Mouse (Mus musculus) lung, postnatal 25 days (tissue): Measurements from ENCODE around the gene Gm20388.
"Not testable (repeated sequence)": the region's sequence is repeated elsewhere in the genome, so short reads cannot be mapped to it uniquely, and the experiment has no call there.

Experiments used
- DNase-seq: peaks from one replicate; pipeline ENCODE4 v3.0.0; 2022; ENCODE audit warnings: low spot score

Gm20388 gene

DNA sequence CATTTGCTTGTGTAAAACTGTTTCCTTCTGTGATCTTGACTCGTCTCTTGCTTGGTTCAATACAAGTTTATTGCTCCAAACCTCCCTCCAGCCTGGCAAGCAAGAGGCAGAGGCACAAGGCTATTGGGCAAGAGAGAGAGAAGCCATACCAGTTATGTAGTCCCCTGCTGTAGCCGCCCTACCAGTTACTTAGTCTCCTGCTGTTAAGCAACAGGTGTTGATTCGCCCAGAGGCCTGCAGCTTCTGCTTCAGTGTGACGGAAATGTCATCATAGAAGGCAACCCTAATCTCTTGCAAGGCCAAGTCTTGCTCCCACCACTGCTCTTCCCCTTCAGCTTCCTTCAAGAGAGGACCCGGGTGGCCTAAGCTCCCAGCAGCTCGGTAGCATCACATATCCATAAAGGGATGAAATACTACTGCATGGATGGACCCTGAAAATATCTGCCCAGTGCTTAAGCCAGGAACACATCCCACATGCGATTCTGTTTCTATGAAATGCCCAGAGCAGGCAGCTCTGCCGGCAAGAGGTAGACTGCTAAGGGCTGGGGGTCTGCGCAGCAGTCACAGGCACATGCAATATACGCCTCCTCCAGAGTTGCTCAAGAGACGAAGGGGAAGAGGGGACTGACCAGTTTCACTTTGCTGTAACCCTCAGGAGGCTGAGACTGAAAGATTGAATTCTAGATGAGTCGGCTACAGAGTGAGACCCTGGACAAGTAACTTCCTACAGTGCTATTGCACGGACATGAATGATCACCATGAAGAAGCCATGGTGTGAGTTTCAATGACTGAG is 3369.9 kb downstream of the Gm20388 start:
- DNase-seq = peak; percentile 23

GRCm38 (mm10) chr8:123282994-123283393 is 3372.4 kb downstream of the Gm20388 start:
- not testable (repeated sequence) for DNase-seq

DNA sequence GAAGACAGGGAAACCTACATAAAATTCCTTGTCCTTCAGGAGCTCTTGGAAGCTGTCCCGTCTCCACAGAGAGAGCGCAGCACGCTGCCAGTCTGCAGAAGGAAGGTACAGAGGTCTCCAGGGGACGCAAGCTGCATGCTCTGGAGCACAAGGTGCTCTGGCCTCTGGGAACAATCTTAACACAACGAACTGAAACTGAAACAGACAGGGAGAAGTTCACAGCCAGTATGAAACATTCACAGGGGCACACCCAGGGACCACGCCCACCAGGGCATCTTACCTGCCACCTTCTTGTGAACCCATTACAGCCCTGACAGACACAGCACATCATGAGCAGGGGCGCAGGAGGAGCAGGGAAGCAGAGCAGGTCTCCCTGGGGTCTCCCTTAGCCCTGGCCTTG is 3373.3 kb downstream of the Gm20388 start:
- DNase-seq = peak; percentile 18

DNA sequence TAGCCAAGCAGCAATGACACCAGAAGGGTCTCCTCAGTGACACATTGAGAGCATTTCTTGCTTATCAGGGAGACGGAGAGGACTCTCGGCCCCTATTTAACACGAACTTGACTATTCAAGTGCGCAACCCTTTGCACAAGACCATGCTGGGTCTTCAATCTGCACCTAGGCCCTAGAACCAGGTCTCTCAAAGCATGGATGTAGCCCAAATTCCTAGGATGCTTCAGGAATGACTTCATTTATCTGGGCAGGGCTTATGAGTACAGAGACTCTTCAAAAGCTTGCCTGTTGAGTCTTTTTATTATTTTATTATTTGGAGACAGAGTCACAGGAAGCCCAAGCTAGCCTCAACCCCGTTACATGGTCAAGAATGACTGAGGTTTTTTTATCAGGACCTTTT is 3373.9 kb downstream of the Gm20388 start:
- peak; percentile 16 for DNase-seq

DNA sequence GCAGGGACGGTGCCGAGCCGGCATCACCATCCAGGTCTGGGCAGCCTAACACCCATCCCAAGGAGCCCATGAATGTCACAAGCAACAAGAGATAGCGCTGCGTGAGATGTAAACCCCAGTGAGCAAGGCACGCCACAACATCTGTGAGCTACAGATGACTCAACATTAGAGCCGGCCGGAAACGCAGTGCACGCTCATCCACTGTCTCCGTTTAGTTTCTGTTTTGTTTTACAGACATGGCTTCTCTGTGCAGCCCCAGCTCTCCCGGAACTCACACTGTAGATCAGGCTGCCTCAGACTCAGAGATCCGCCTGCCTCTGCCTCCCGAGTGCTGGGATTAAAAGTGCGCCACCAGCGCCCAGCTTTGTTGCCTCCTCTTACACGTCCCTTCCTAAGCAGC is 3376.7 kb downstream of the Gm20388 start:
- no peak for DNase-seq

DNA sequence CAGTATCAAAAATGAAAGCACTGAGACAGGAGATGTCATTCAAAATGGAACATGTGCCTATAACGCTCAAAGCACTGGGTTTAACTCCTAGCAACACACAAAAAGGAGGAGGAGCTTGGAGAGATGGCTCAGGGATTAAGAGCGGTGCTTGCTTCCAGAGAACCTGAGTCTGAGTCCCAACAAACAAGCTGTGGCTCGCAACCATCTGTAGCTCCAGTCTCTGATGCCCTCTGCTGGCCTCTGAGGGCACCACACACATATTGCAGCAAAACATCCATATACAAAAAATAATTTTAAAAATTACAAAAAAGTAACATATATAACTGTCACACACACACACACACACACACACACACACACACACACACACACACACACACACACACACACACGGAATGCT is 3379.5 kb downstream of the Gm20388 start:
- DNase-seq = no peak

DNA sequence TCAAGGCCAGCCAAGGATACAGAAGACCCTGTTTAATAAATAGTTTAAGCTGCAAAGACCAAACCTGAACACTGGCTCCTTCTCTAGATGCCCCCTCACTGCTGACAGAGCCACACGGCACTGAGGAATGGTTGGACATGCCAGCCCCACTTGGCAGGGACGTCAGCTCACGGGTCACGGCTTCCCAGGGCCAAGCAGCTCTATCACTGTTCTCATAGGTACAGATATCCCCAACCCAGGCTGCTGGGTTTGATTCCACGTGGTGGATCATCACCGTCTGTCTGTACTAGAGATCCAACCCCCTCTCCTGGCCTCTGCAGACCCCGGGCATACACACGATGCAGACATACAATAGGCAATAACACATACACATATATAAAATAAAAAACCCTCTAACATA is 3380.0 kb downstream of the Gm20388 start:
- no peak for DNase-seq

- no peak for DNase-seq
These were observed 3381.1 kb downstream of the Gm20388 start for GRCm38 (mm10) chr8:123291716-123292115.

GRCm38 (mm10) chr8:123292281-123292680 is 3381.6 kb downstream of the Gm20388 start:
- no peak for DNase-seq

GRCm38 (mm10) chr8:123292785-123293184 is 3382.1 kb downstream of the Gm20388 start:
- no peak for DNase-seq

GRCm38 (mm10) chr8:123298301-123298700 is 3387.7 kb downstream of the Gm20388 start:
- DNase-seq = no peak

GRCm38 (mm10) chr8:123308738-123309137 is 3398.1 kb downstream of the Gm20388 start:
- no peak for DNase-seq

GRCm38 (mm10) chr8:123317781-123318466 is 3407.3 kb downstream of the Gm20388 start:
- DNase-seq = no peak

DNA sequence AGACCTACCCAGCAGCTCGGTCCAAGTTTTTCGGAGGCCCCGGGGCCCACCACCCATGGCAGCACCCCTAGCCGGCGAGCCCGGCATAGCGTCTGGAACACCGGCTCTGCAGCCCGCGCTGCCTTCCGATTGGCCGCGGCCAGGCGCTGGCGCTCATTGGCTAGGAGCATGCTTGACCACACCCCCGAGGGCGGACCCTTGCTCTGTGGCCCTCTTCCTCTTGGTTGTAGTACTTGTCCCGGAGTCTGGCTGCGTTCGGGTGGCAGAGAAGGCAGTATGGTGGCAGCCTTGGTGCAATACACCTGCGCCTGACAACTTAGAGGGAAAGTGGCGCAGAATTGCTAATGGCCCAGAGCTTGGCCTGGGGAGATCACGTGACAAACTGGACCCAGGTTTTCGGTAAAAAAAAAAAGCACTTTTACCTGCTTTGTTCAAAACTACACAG is 3407.8 kb downstream of the Gm20388 start, which contains the start of gene Fanca:
TSS of gene Fanca (minus strand) at position 110 of the 445 bp plus-strand sequence.
- peak; percentile 95 for DNase-seq

- peak; percentile 27 for DNase-seq
These were observed 3409.0 kb downstream of the Gm20388 start for GRCm38 (mm10) chr8:123319522-123320164.

DNA sequence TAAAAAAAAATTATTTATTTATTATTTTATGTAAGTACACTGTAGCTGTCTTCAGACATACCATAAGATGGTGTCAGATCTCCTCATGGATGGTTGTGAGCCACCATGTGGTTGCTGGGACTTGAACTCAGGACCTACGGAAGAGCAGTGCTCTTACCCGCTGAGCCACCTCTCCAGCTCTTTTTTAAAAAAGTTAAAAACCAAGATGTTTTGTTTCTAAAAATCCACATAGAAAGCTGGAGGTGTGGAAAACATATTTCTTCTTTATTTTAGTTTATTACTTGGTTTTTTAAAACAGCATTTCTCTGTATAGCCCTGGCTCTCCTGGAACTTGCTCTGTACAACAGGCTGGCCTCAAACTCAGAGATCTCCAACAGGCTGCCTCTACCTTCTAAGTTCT is 3417.9 kb downstream of the Gm20388 start:
- DNase-seq = no peak

DNA sequence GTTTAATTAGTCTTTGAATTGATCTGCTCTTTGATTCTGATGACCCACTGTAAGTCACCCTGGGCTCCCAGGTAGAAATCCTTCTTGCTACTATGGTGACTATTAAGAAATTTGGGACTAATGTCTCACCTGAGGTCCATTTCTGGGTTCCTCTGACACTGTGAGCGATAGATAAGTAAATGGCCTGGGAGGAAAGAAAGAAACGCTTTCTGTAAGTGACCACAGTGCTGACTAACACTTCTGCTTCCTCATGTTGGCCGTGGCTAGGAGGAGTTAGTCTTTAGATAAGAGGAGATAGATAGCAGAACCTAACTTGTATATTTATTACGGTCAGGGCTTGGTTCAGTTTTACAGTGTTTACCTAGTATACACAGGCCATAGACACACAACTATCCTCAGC is 3418.7 kb downstream of the Gm20388 start:
- no peak for DNase-seq

GRCm38 (mm10) chr8:123329961-123330360 is 3419.3 kb downstream of the Gm20388 start:
- no peak for DNase-seq

DNA sequence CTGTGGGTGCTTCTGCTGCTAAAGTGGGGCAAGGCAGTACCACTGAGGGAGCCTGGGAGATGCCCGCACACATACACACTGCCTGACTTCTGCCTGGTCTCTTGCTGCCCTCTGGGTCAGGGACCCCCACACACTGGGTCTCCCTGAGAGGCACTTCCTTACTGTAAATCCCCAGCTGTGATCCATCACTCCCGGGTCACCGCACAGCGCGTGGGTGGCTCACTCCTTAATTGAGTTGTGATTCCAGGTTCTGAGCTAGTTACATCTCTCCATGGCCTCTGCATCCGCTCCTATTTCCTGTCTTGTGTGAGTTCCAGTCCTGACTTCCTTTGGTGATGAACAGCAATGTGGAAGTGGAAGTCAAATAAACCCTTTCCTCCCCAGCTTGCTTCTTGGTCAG is 3420.1 kb downstream of the Gm20388 start:
- DNase-seq = no peak

GRCm38 (mm10) chr8:123331301-123331700 is 3420.7 kb downstream of the Gm20388 start:
- DNase-seq = peak; percentile 37

DNA sequence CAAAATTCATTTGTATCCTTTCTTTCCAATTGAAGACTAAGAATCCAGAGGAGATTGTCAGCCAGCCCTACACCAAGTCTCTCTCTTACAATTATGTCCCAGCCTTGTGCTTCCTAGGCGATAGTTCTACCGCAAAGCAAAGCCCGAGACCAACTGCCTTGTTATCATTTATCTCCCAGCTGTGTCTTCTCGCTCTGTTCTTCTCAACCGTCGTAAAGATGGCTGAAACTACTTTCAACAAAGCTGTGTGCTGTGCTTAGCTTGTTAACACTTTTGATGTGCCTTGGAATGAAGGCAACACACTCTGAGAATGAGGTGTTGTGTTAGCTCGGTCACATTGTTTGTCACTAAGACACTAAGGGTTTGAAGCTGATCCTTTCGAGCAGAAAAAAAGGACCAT is 3421.2 kb downstream of the Gm20388 start:
- DNase-seq = no peak

DNA sequence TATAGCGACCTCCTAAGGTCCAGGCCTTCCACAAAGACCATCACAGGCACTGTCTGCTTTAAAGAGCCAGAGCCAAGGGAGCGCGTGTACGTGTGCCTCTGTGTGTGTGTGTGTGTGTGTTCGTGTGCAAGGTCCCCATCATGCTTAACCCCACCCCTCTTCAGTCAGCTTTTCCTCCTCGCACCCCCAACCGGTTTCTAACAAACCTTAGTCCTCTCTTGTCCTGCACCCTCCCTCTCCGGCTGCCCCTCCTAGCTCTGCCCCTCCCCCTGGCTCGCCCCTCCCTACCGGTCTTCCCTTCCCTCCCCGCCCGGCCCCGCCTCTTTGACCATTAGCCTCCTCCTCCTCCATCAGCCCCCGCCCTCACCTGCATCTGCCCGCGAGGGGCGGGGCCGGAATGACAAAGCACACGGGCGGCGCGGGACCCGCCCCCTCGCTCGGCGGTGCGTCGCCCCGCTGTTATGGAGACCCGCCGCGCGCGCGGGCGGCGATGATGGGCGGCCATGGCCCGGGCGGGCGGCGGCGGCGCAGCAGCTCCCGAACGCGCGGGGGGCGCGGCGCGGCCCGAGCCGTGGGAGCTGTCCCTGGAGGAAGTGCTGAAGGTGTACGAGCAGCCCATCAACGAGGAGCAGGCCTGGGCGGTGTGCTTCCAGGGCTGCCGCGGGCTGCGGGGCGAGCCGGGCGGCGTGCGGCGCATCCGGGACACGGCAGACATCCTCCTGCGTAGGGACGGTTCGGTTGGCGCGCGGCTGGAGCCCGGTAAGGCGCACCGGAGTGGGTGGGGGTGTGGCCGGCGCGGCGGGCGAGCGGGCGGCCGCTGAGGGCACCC is 3421.8 kb downstream of the Gm20388 start, which contains the start of gene Spire2:
TSS of gene Spire2 (plus strand) at position 452 of the 829 bp plus-strand sequence.
- DNase-seq = peak; percentile 71
